Mouse (Mus musculus) cerebellum, adult 2 months (tissue): ENCODE results near the gene E330034G19Rik.

Experiments used
- CTCF ChIP-seq: fragments of 200-500 bp; IDR thresholded peaks from 2 replicates; pipeline ENCODE4 v1.5.1; 2011; ENCODE audit warnings: low read depth, mild to moderate bottlenecking, control low read depth, low read length, moderate library complexity, borderline replicate concordance; ENCODE audit not compliant: insufficient read depth
- POLR2A ChIP-seq: fragments of 200-500 bp; IDR thresholded peaks from 2 replicates; pipeline ENCODE4 v1.6.1; 2011; ENCODE audit warnings: low read length, control low read depth, borderline replicate concordance; ENCODE audit not compliant: insufficient read depth

- TF ChIP-seq CTCF (no peak), POLR2A (no peak)
These were observed 41.7 kb upstream of the E330034G19Rik start for GRCm38 (mm10) chr14:24251326-24251725.
